8 mouse cellular contexts compared by ENCODE assay signal in the genomic region with DNA sequence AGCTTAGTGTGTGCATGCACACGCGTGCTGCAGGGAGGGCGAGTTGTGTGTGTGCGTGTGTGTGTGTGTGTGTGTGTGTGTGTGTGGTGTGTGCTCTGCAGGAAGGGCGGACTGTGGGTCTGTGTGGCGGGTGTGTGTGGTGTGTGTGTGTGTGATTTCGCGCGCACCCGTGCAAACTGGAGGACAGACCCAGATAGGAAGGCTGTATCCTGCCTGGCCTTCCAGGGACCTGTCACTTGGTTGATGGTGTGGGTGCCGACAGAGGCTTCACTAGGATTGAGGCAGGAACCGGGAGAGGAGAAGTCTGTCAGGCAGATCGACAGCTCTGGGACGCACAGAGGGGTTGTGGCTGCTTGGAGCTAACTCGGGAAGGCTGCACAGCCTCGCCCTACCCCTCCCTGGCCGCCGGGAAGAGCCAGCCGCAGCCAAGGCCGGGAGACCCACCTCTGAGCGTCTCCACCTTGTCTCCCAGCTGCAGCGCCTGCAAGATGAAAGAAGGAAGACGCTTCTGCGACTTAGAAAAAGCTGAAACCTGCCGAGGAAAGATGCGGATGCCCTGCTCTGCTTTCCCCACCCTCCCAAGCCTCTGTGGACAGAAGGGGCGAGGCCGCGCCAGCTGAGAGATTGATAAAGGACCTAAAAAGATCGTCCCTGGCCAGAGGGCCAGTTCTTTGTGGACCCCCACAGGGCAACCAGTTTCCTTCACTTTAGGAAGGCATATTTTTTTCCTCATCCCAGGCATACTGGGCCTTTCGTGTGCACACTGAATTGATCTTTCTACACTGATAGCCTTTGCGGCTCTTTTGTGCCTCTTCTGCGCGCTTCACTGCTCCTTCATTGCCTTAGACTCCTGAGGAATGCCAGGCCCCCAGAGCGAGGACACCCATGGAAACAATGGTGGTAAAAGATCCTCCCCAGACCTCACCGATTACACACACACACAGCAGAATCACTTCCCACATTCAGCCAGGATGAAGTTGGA. TPM values are rescaled to one million over a fixed set of nuclear protein-coding genes. Genes with fewer than 3 reads are reported as not detected.
DNase-seq lines count a peak whose midpoint lies in the region; ATAC-seq lines count a peak whose summit lies in the region.

No protein-coding gene starts in this region.

- H3K36me3 ChIP-seq in embryonic facial prominence, embryonic 11.5 days (replicated peaks; ENCODE audit: control insufficient read depth, insufficient read depth, low read depth, low read length): no peaks in the 10 kb centered on the region; the same call in 1 of the 2 replicates
- no peaks in the 10 kb centered on the region for H3K36me3 ChIP-seq in heart, embryonic 11.5 days (ENCODE audit: control insufficient read depth, insufficient read depth, low read length)
- H3K36me3 ChIP-seq in kidney, embryonic 14.5 days (ENCODE audit: control insufficient read depth, insufficient read depth, low read length): no peaks in the 10 kb centered on the region
- no peaks in the 10 kb centered on the region for H3K36me3 ChIP-seq in liver, embryonic 13.5 days
- no peaks in the 10 kb centered on the region for H3K36me3 ChIP-seq in neural tube, embryonic 13.5 days

- under 1% methylated on average over 36 of the region's 36 CpGs for WGBS in embryonic facial prominence, embryonic 11.5 days
- 1% methylated on average over 36 of the region's 36 CpGs for WGBS in heart, embryonic 11.5 days (ENCODE audit: insufficient replicate concordance)
- 2% methylated on average over 36 of the region's 36 CpGs for WGBS in kidney, embryonic 14.5 days
- 5% methylated on average over 36 of the region's 36 CpGs for WGBS in liver, embryonic 13.5 days (ENCODE audit: insufficient replicate concordance)
- WGBS in neural tube, embryonic 13.5 days: under 1% methylated on average over 36 of the region's 36 CpGs

- H3K4me3 ChIP-seq in embryonic facial prominence, embryonic 11.5 days (ENCODE audit: low read depth, low read length): peak overlapping the region; percentile 88
- peak overlapping the region; percentile 87 for H3K4me3 ChIP-seq in heart, embryonic 11.5 days (ENCODE audit: low read depth, low read length)
- H3K4me3 ChIP-seq in kidney, embryonic 14.5 days (ENCODE audit: low read length): peak overlapping the region; percentile 93
- H3K4me3 ChIP-seq in liver, embryonic 13.5 days (replicated peaks): peak overlapping the region; percentile 65
- peak overlapping the region; percentile 84 for H3K4me3 ChIP-seq in neural tube, embryonic 13.5 days

- DNase-seq in adrenal gland, adult 2 months: peak; percentile 68
- peak; percentile 55 for DNase-seq in embryonic facial prominence, embryonic 11.5 days (ENCODE audit: low spot score)
- no peak for DNase-seq in liver, embryonic 13.5 days
- peak; percentile 26 for DNase-seq in thymus, postnatal 0 days (ENCODE audit: low spot score)

- H3K27me3 ChIP-seq in embryonic facial prominence, embryonic 11.5 days (ENCODE audit: control insufficient read depth, insufficient read depth, low read length): no peaks in the 10 kb centered on the region
- no peaks in the 10 kb centered on the region; the same call in 1 of the 2 replicates for H3K27me3 ChIP-seq in heart, embryonic 11.5 days (ENCODE audit: control insufficient read depth, insufficient read depth, low read length)
- H3K27me3 ChIP-seq in kidney, embryonic 14.5 days (ENCODE audit: control insufficient read depth, insufficient read depth, low read length): no peaks in the 10 kb centered on the region
- peaks cover 75% of the 10 kb centered on the region for H3K27me3 ChIP-seq in liver, embryonic 13.5 days
- H3K27me3 ChIP-seq in neural tube, embryonic 13.5 days: no peaks in the 10 kb centered on the region

- ATAC-seq in CD4-positive, CD25-positive, alpha-beta regulatory T cell, adult 4 months: peak; percentile 49
- ATAC-seq in embryonic facial prominence, embryonic 11.5 days (replicated peaks; ENCODE audit: insufficient number of reproducible peaks, low FRiP score, low TSS enrichment, low read depth): peak; percentile 84
- peak; percentile 60 for ATAC-seq in heart, embryonic 11.5 days (replicated peaks; ENCODE audit: insufficient number of reproducible peaks, low FRiP score, low TSS enrichment)
- ATAC-seq in kidney, embryonic 14.5 days (ENCODE audit: low FRiP score, low TSS enrichment): peak; percentile 74
- peak; percentile 57 for ATAC-seq in liver, embryonic 13.5 days (ENCODE audit: low read depth)
- ATAC-seq in neural tube, embryonic 13.5 days (ENCODE audit: low read depth): peak; percentile 69

- H3K9me3 ChIP-seq in embryonic facial prominence, embryonic 11.5 days (replicated peaks; ENCODE audit: control insufficient read depth, low read length): no peaks in the 10 kb centered on the region
- H3K9me3 ChIP-seq in heart, embryonic 11.5 days (replicated peaks; ENCODE audit: control insufficient read depth, low read length): no peaks in the 10 kb centered on the region
- no peaks in the 10 kb centered on the region for H3K9me3 ChIP-seq in kidney, embryonic 14.5 days (ENCODE audit: control insufficient read depth, low read length)
- no peaks in the 10 kb centered on the region for H3K9me3 ChIP-seq in liver, embryonic 13.5 days (replicated peaks)
- no peaks in the 10 kb centered on the region for H3K9me3 ChIP-seq in neural tube, embryonic 13.5 days

- H3K9ac ChIP-seq in embryonic facial prominence, embryonic 11.5 days (replicated peaks; ENCODE audit: low read length): peak overlapping the region; percentile 85
- peak overlapping the region; percentile 90 for H3K9ac ChIP-seq in heart, embryonic 11.5 days (ENCODE audit: low read depth, low read length)
- H3K9ac ChIP-seq in kidney, embryonic 14.5 days (ENCODE audit: low read depth, low read length): peak overlapping the region; percentile 83
- peak overlapping the region; percentile 43 for H3K9ac ChIP-seq in liver, embryonic 13.5 days
- H3K9ac ChIP-seq in neural tube, embryonic 13.5 days: peak overlapping the region; percentile 98

- H3K4me1 ChIP-seq in embryonic facial prominence, embryonic 11.5 days (ENCODE audit: control insufficient read depth, insufficient read depth, low read length): no peaks in the 10 kb centered on the region
- H3K4me1 ChIP-seq in heart, embryonic 11.5 days (ENCODE audit: control insufficient read depth, insufficient read depth, low read length): peaks cover 18% of the 10 kb centered on the region
- H3K4me1 ChIP-seq in kidney, embryonic 14.5 days (ENCODE audit: control insufficient read depth, insufficient read depth, low read length): peaks cover 11% of the 10 kb centered on the region; the same call in 1 of the 2 replicates
- H3K4me1 ChIP-seq in liver, embryonic 13.5 days (replicated peaks): peaks cover 25% of the 10 kb centered on the region
- peaks cover 46% of the 10 kb centered on the region for H3K4me1 ChIP-seq in neural tube, embryonic 13.5 days (replicated peaks)

- H3K27ac ChIP-seq in embryonic facial prominence, embryonic 11.5 days (replicated peaks; ENCODE audit: low read depth, low read length): peak overlapping the region; percentile 73
- H3K27ac ChIP-seq in heart, embryonic 11.5 days (ENCODE audit: low read depth, low read length): peak overlapping the region; percentile 61
- peak overlapping the region; percentile 79; the same call in 1 of the 2 replicates for H3K27ac ChIP-seq in kidney, embryonic 14.5 days (ENCODE audit: low read depth, low read length)
- H3K27ac ChIP-seq in liver, embryonic 13.5 days: no peak overlapping the region
- H3K27ac ChIP-seq in neural tube, embryonic 13.5 days (replicated peaks): peak overlapping the region; percentile 99

- peak overlapping the region; percentile 85 for H3K4me2 ChIP-seq in embryonic facial prominence, embryonic 11.5 days (ENCODE audit: low read depth, low read length)
- H3K4me2 ChIP-seq in heart, embryonic 11.5 days: peak overlapping the region; percentile 81
- H3K4me2 ChIP-seq in kidney, embryonic 14.5 days (replicated peaks; ENCODE audit: low read depth, low read length): peak overlapping the region; percentile 87
- peak overlapping the region; percentile 76 for H3K4me2 ChIP-seq in liver, embryonic 13.5 days
- peak overlapping the region; percentile 75 for H3K4me2 ChIP-seq in neural tube, embryonic 13.5 days

RNA-seq across cellular contexts. Expression of gene 1700025G04Rik, which starts 0.9 kb away (rescaled TPM):
- polyA plus RNA-seq in CD4-positive, CD25-positive, alpha-beta regulatory T cell, adult 4 months (2017; shearing (Covaris generic)): 1 to 10 TPM; 1.3 to 3.9 TPM
- total RNA-seq in adrenal gland, adult 2 months (2021): 10 to 100 TPM; 53.7 to 66.1 TPM
- polyA plus RNA-seq in adrenal gland, adult 2 months (2012; rRNA removed): 2.6 and 3.0 TPM in 2 replicates
- 24.7 and 29.3 TPM in 2 replicates for polyA plus RNA-seq in embryonic facial prominence, embryonic 11.5 days (2014; fragmentation: Nextera tagmentation; extraction: Ambion mirVana)
- polyA plus RNA-seq in heart, embryonic 11.5 days (2014; fragmentation: Nextera tagmentation; extraction: Ambion mirVana): 23.3 and 25.0 TPM in 2 replicates
- polyA plus RNA-seq in kidney, embryonic 14.5 days (2014; fragmentation: Nextera tagmentation; extraction: Ambion mirVana): 17.9 and 24.4 TPM in 2 replicates
- 1.8 and 2.7 TPM in 2 replicates for polyA plus RNA-seq in liver, embryonic 13.5 days (2015; fragmentation: Nextera tagmentation; extraction: Ambion mirVana)
- 45.1 and 46.6 TPM in 2 replicates for polyA plus RNA-seq in neural tube, embryonic 13.5 days (2015; fragmentation: Nextera tagmentation; extraction: Ambion mirVana)
- 21.3 and 26.1 TPM in 2 replicates for polyA plus RNA-seq in thymus, postnatal 0 days (2015; fragmentation: Nextera tagmentation; extraction: Ambion mirVana)

Comparison
In these comparisons a context has a peak if more than half of its experiments do, and no peak if none do; other contexts are left out.
1. H3K9ac ChIP-seq: peak in every context shown above with its lines; median percentile 98 in neural tube, embryonic 13.5 days; 90 in heart, embryonic 11.5 days; 85 in embryonic facial prominence, embryonic 11.5 days; 83 in kidney, embryonic 14.5 days; 43 in liver, embryonic 13.5 days.